Mouse (Mus musculus): ENCODE measurements around the gene Smim6.

GRCm38 (mm10) chr11:115959018-115959417 is 47.2 kb downstream of the Smim6 start:
- TF ChIP-seq CTCF (IDR thresholded peaks at IDR 0.05; ENCODE audit: insufficient read depth, low read depth, low read length) (no peak), POLR2A (IDR thresholded peaks at IDR 0.05; ENCODE audit: insufficient read depth, low read depth, low read length) (no peak)

All from olfactory bulb, adult 2 months (tissue).